ENCODE assay signal across 9 mouse cellular contexts in genomic region chr17:27554062-27554960, GRCm38 (mm10). TPM values are rescaled to one million over a fixed set of nuclear protein-coding genes. Genes with fewer than 3 reads are reported as not detected.
DNase-seq lines count a peak whose midpoint lies in the region; ATAC-seq and TF ChIP-seq lines count a peak whose summit lies in the region.
"Had no signal": no experiment of that assay in that cellular context is flagged by ENCODE, and none has a peak within 500 bp of the region (broad histone marks: within the 10 kb centered on the region; RNA-seq: fewer than 3 reads in every experiment).

No protein-coding gene starts in this region.

- WGBS in heart, embryonic 13.5 days = 46% methylated on average over 20 of the region's 20 CpGs
- 74% methylated on average over 20 of the region's 20 CpGs for WGBS in heart, adult 2 months
- WGBS in forebrain, embryonic 16.5 days = 45% methylated on average over 20 of the region's 20 CpGs
- 29% methylated on average over 20 of the region's 20 CpGs for WGBS in liver, embryonic 16.5 days (ENCODE audit: insufficient replicate concordance)

- no peaks in the 10 kb centered on the region for H3K79me2 ChIP-seq in heart, adult 2 months (replicated peaks; ENCODE audit: control insufficient read depth, insufficient read depth, low read length)

- no peak for TF ChIP-seq CTCF in heart, adult 2 months (IDR thresholded peaks at IDR 0.05)
- no peak for TF ChIP-seq CTCF in ES-Bruce4 (IDR thresholded peaks at IDR 0.05; ENCODE audit: low read depth, low read length)

- TF ChIP-seq POLR2A in heart, adult 2 months (IDR thresholded peaks at IDR 0.05; ENCODE audit: insufficient read depth, low read depth, low read length) = no peak
- TF ChIP-seq POLR2A in ES-Bruce4 (IDR thresholded peaks at IDR 0.05; ENCODE audit: insufficient read depth, low read length) = peak; percentile 13

- no peaks in the 10 kb centered on the region for H3K9me3 ChIP-seq in heart, embryonic 13.5 days
- no peaks in the 10 kb centered on the region for H3K9me3 ChIP-seq in ES-Bruce4 (replicated peaks; ENCODE audit: control insufficient read depth, insufficient read depth, low read length, poor library complexity, severe bottlenecking)
- H3K9me3 ChIP-seq in forebrain, embryonic 16.5 days (ENCODE audit: control insufficient read depth, low read length) = no peaks in the 10 kb centered on the region
- no peaks in the 10 kb centered on the region for H3K9me3 ChIP-seq in liver, embryonic 16.5 days (replicated peaks; ENCODE audit: control insufficient read depth, low read length)

- H3K36me3 ChIP-seq in heart, embryonic 13.5 days = no peaks in the 10 kb centered on the region
- no peaks in the 10 kb centered on the region for H3K36me3 ChIP-seq in heart, adult 2 months (ENCODE audit: control insufficient read depth, insufficient read depth, low read length)
- H3K36me3 ChIP-seq in ES-Bruce4 (ENCODE audit: control insufficient read depth, insufficient read depth, low read length, poor library complexity, severe bottlenecking) = no peaks in the 10 kb centered on the region
- H3K36me3 ChIP-seq in forebrain, embryonic 16.5 days (ENCODE audit: control insufficient read depth, insufficient read depth) = no peaks in the 10 kb centered on the region
- no peaks in the 10 kb centered on the region for H3K36me3 ChIP-seq in liver, embryonic 16.5 days (ENCODE audit: control insufficient read depth, insufficient read depth)

- H3K9ac ChIP-seq in heart, embryonic 13.5 days = peak overlapping the region; percentile 84
- no peak overlapping the region for H3K9ac ChIP-seq in heart, adult 2 months (ENCODE audit: low read depth, low read length)
- H3K9ac ChIP-seq in ES-Bruce4 (ENCODE audit: low read depth, poor library complexity, severe bottlenecking) = peak overlapping the region; percentile 98
- peak overlapping the region; percentile 12; the same call in 1 of the 2 replicates for H3K9ac ChIP-seq in forebrain, embryonic 16.5 days (replicated peaks; ENCODE audit: low read depth, low read length)
- H3K9ac ChIP-seq in liver, embryonic 16.5 days (ENCODE audit: low read depth, low read length) = peak overlapping the region; percentile 68

- intact Hi-C loops in heart, adult 2 months (cut with DNase I) = no loop called here

- H3K27me3 ChIP-seq in heart, embryonic 13.5 days (replicated peaks) = no peaks in the 10 kb centered on the region
- H3K27me3 ChIP-seq in heart, adult 2 months (ENCODE audit: control insufficient read depth, insufficient read depth, low read length) = no peaks in the 10 kb centered on the region
- H3K27me3 ChIP-seq in ES-Bruce4 (ENCODE audit: control insufficient read depth, insufficient read depth, low read length, poor library complexity, severe bottlenecking) = no peaks in the 10 kb centered on the region
- H3K27me3 ChIP-seq in forebrain, embryonic 16.5 days (replicated peaks; ENCODE audit: control insufficient read depth, insufficient read depth, low read length) = no peaks in the 10 kb centered on the region
- no peaks in the 10 kb centered on the region for H3K27me3 ChIP-seq in liver, embryonic 16.5 days (ENCODE audit: control insufficient read depth, insufficient read depth, low read depth, low read length)

- peak overlapping the region; percentile 86 for H3K4me2 ChIP-seq in heart, embryonic 13.5 days
- peak overlapping the region; percentile 81 for H3K4me2 ChIP-seq in forebrain, embryonic 16.5 days (ENCODE audit: low read length)
- peak overlapping the region; percentile 92 for H3K4me2 ChIP-seq in liver, embryonic 16.5 days (ENCODE audit: low read depth, low read length)

- H3K27ac ChIP-seq in heart, embryonic 13.5 days (replicated peaks) = peak overlapping the region; percentile 97
- H3K27ac ChIP-seq in heart, adult 2 months = no peak overlapping the region
- H3K27ac ChIP-seq in ES-Bruce4 (ENCODE audit: insufficient read depth, low read length) = peak overlapping the region; percentile 89
- H3K27ac ChIP-seq in forebrain, embryonic 16.5 days (ENCODE audit: low read length) = no peak overlapping the region
- H3K27ac ChIP-seq in liver, embryonic 16.5 days (ENCODE audit: low read length) = peak overlapping the region; percentile 92

- ATAC-seq in heart, embryonic 13.5 days (ENCODE audit: extremely low read depth, insufficient number of reproducible peaks, low FRiP score, low TSS enrichment) = no peak
- ATAC-seq in forebrain, embryonic 16.5 days = no peak
- no peak for ATAC-seq in liver, embryonic 16.5 days (ENCODE audit: low read depth)

- peak overlapping the region; percentile 88 for H3K4me3 ChIP-seq in heart, embryonic 13.5 days
- H3K4me3 ChIP-seq in heart, adult 2 months = no peak overlapping the region
- peak overlapping the region; percentile 96 for H3K4me3 ChIP-seq in ES-Bruce4 (ENCODE audit: low read depth, low read length)
- no peak overlapping the region for H3K4me3 ChIP-seq in forebrain, embryonic 16.5 days (replicated peaks; ENCODE audit: low read length)
- H3K4me3 ChIP-seq in liver, embryonic 16.5 days (ENCODE audit: low read depth, low read length) = peak overlapping the region; percentile 81

- peaks cover 51% of the 10 kb centered on the region for H3K4me1 ChIP-seq in heart, embryonic 13.5 days
- H3K4me1 ChIP-seq in heart, adult 2 months (ENCODE audit: control insufficient read depth, insufficient read depth, low read length) = no peaks in the 10 kb centered on the region; the same call in 1 of the 2 replicates
- peaks cover 12% of the 10 kb centered on the region for H3K4me1 ChIP-seq in ES-Bruce4 (ENCODE audit: control insufficient read depth, insufficient read depth, low read length)
- H3K4me1 ChIP-seq in forebrain, embryonic 16.5 days (replicated peaks; ENCODE audit: control insufficient read depth, insufficient read depth, low read length) = peaks cover 33% of the 10 kb centered on the region
- peaks cover 38% of the 10 kb centered on the region for H3K4me1 ChIP-seq in liver, embryonic 16.5 days (ENCODE audit: control insufficient read depth, low read depth, low read length)

- DNase-seq in heart, adult 2 months = no peak
- DNase-seq in ovary, postnatal 36 days (ENCODE audit: low spot score) = no peak
- DNase-seq in urinary bladder, postnatal 36 days (ENCODE audit: low spot score in 2 of 2) = no peak
- no peak for DNase-seq in B cell, adult 2 months

- no peak for TF ChIP-seq EP300 in heart, adult 2 months (IDR thresholded peaks at IDR 0.05; ENCODE audit: insufficient read depth, low read depth, low read length)
- 0 out of 2 replicates have a peak, but pooled peaks have one; percentile 16 for TF ChIP-seq EP300 in ES-Bruce4 (IDR thresholded peaks at IDR 0.05; ENCODE audit: insufficient read depth, low read depth, low read length)

RNA-seq across cellular contexts. Expression of gene Hmga1, which starts 2.0 kb away (rescaled TPM):
- 153 and 160 TPM in 2 replicates for polyA plus RNA-seq in heart, embryonic 13.5 days (2015; fragmentation: Nextera tagmentation; extraction: Ambion mirVana)
- 10 to 100 TPM; 47.5 to 48.2 TPM for total RNA-seq in heart, adult 2 months (2021)
- 73.8 and 78.0 TPM in 2 replicates for polyA plus RNA-seq in heart, adult 2 months (2012; rRNA removed)
- 933 and 989 TPM in 2 replicates for polyA plus RNA-seq in ES-Bruce4 (2011; ENCODE audit: insufficient read depth, insufficient read length, low read depth, missing spikeins)
- 107 and 113 TPM in 2 replicates for polyA plus RNA-seq in forebrain, embryonic 16.5 days (2015; fragmentation: Nextera tagmentation; extraction: Ambion mirVana)
- polyA plus RNA-seq in liver, embryonic 16.5 days (2015; fragmentation: Nextera tagmentation; extraction: Ambion mirVana) = 98.3 and 104 TPM in 2 replicates

RNA-seq across cellular contexts. Expression of gene AI413582, which starts 11.2 kb away (rescaled TPM):
- polyA plus RNA-seq in heart, embryonic 13.5 days (2015; fragmentation: Nextera tagmentation; extraction: Ambion mirVana) = 16.0 and 18.3 TPM in 2 replicates
- total RNA-seq in heart, adult 2 months (2021) = 1 to 10 TPM; 9.1 TPM
- 14.1 and 22.4 TPM in 2 replicates for polyA plus RNA-seq in heart, adult 2 months (2012; rRNA removed)
- 14.4 and 16.8 TPM in 2 replicates for polyA plus RNA-seq in ES-Bruce4 (2011; ENCODE audit: insufficient read depth, insufficient read length, low read depth, missing spikeins)
- 31.9 and 49.8 TPM in 2 replicates for polyA plus RNA-seq in forebrain, embryonic 16.5 days (2015; fragmentation: Nextera tagmentation; extraction: Ambion mirVana)
- polyA plus RNA-seq in liver, embryonic 16.5 days (2015; fragmentation: Nextera tagmentation; extraction: Ambion mirVana) = 10.5 and 10.7 TPM in 2 replicates

RNA-seq across cellular contexts. Expression of gene Grm4, which starts 33.1 kb away (rescaled TPM):
- 0.03 and 0.08 TPM in 2 replicates for polyA plus RNA-seq in heart, embryonic 13.5 days (2015; fragmentation: Nextera tagmentation; extraction: Ambion mirVana)
- total RNA-seq in heart, adult 2 months (2021) = under 1 TPM; 0.13 to 0.16 TPM
- 0.47 and 0.53 TPM in 2 replicates for polyA plus RNA-seq in heart, adult 2 months (2012; rRNA removed)
- 0.49 and 0.63 TPM in 2 replicates for polyA plus RNA-seq in ES-Bruce4 (2011; ENCODE audit: insufficient read depth, insufficient read length, low read depth, missing spikeins)
- polyA plus RNA-seq in forebrain, embryonic 16.5 days (2015; fragmentation: Nextera tagmentation; extraction: Ambion mirVana) = 3.0 and 4.0 TPM in 2 replicates
- polyA plus RNA-seq in liver, embryonic 16.5 days (2015; fragmentation: Nextera tagmentation; extraction: Ambion mirVana) = not detected in 2 replicates
- polyA plus RNA-seq: myocyte had no signal

Comparison
In these comparisons a context has a peak if more than half of its experiments do, and no peak if none do; other contexts are left out.
1. H3K27ac ChIP-seq: peak in heart, embryonic 13.5 days (single experiment), ES-Bruce4 (single experiment) and liver, embryonic 16.5 days (single experiment); none in heart, adult 2 months (single experiment) and forebrain, embryonic 16.5 days (single experiment).
2. H3K4me3 ChIP-seq: peak in heart, embryonic 13.5 days (single experiment), ES-Bruce4 (single experiment) and liver, embryonic 16.5 days (single experiment); none in heart, adult 2 months (single experiment) and forebrain, embryonic 16.5 days (single experiment).
3. Peak in every context shown above with its lines, with median percentiles within 50 percentile points of each other: H3K4me2 ChIP-seq.